ENCODE assay signal across 22 mouse cellular contexts in the genomic region with DNA sequence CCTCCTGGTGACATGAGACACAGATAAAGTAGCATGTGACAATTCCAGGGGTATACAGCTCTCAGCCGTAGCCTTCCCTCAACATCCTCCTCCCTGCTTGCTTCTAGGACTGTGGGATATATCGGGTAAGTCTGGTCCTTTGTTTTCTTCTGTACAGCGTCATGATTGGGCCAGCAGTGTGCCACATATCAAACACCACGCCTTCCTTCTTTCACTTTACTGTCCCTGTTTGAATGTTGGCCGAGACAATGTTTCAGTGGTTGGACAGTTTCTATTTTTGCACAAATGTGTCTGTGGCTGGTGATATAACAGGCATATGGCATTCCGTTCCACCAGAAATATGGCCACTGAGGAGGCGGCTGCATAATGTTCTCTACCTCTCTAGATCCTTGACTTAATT. TPM values are rescaled to one million over a fixed set of nuclear protein-coding genes. Genes with fewer than 3 reads are reported as not detected.
DNase-seq lines count a peak whose midpoint lies in the region; ATAC-seq and TF ChIP-seq lines count a peak whose summit lies in the region.
"Had no signal": no experiment of that assay in that cellular context is flagged by ENCODE, and none has a peak within 500 bp of the region (broad histone marks: within the 10 kb centered on the region; RNA-seq: fewer than 3 reads in every experiment).

No protein-coding gene starts in this region.

- TF ChIP-seq POLR2A in heart, adult 2 months (IDR thresholded peaks at IDR 0.05; ENCODE audit: insufficient read depth, low read depth, low read length): peak; percentile 34; the same call in 1 of the 2 replicates
- no peak for TF ChIP-seq POLR2A in kidney, adult 2 months (IDR thresholded peaks at IDR 0.05; ENCODE audit: low read depth, low read length)

- ATAC-seq in heart, embryonic 12.5 days (ENCODE audit: insufficient number of reproducible peaks, low FRiP score): peak; percentile 75
- no peak for ATAC-seq in neural tube, embryonic 15.5 days (ENCODE audit: low FRiP score)
- ATAC-seq: intestine, embryonic 15.5 days had no signal

- peaks cover 1% of the 10 kb centered on the region; the same call in 1 of the 2 replicates for H3K4me1 ChIP-seq in heart, adult 2 months (ENCODE audit: control insufficient read depth, insufficient read depth, low read length)
- H3K4me1 ChIP-seq in heart, embryonic 12.5 days (replicated peaks): peaks cover 45% of the 10 kb centered on the region
- no peaks in the 10 kb centered on the region for H3K4me1 ChIP-seq in kidney, adult 2 months (ENCODE audit: control insufficient read depth, insufficient read depth, low read length)
- H3K4me1 ChIP-seq in neural tube, embryonic 15.5 days: 0 out of 2 replicates have a peak, but pooled peaks cover 3% of the 10 kb centered on the region
- H3K4me1 ChIP-seq: forebrain, embryonic 12.5 days; hindbrain, embryonic 12.5 days; intestine, embryonic 15.5 days had no signal

- peaks cover 2% of the 10 kb centered on the region; the same call in 1 of the 2 replicates for H3K36me3 ChIP-seq in heart, adult 2 months (ENCODE audit: control insufficient read depth, insufficient read depth, low read length)
- H3K36me3 ChIP-seq in heart, embryonic 12.5 days: peaks cover 11% of the 10 kb centered on the region
- no peaks in the 10 kb centered on the region for H3K36me3 ChIP-seq in kidney, adult 2 months (ENCODE audit: control insufficient read depth, insufficient read depth, low read length)
- H3K36me3 ChIP-seq in neural tube, embryonic 15.5 days: no peaks in the 10 kb centered on the region
- H3K36me3 ChIP-seq: embryonic facial prominence, embryonic 15.5 days; forebrain, embryonic 12.5 days; G1E; hindbrain, embryonic 12.5 days; intestine, embryonic 15.5 days had no signal

- no peak overlapping the region for H3K4me3 ChIP-seq in heart, adult 2 months
- H3K4me3 ChIP-seq in heart, embryonic 12.5 days: no peak overlapping the region
- no peak overlapping the region for H3K4me3 ChIP-seq in kidney, adult 2 months (ENCODE audit: insufficient read depth, low read depth, low read length)
- no peak overlapping the region for H3K4me3 ChIP-seq in neural tube, embryonic 15.5 days (replicated peaks)
- H3K4me3 ChIP-seq: embryonic facial prominence, embryonic 15.5 days; forebrain, embryonic 12.5 days; hindbrain, embryonic 12.5 days; intestine, embryonic 15.5 days had no signal

- H3K9ac ChIP-seq in heart, adult 2 months (ENCODE audit: low read depth, low read length): peak overlapping the region; percentile 54
- no peak overlapping the region for H3K9ac ChIP-seq in heart, embryonic 12.5 days
- no peak overlapping the region for H3K9ac ChIP-seq in neural tube, embryonic 15.5 days (replicated peaks)
- H3K9ac ChIP-seq: embryonic facial prominence, embryonic 15.5 days; forebrain, embryonic 12.5 days; hindbrain, embryonic 12.5 days; intestine, embryonic 15.5 days had no signal

- TF ChIP-seq EP300 in heart, adult 2 months (IDR thresholded peaks at IDR 0.05; ENCODE audit: insufficient read depth, low read depth, low read length): no peak

- H3K4me2 ChIP-seq in heart, embryonic 12.5 days: peak overlapping the region; percentile 17
- H3K4me2 ChIP-seq in neural tube, embryonic 15.5 days: no peak overlapping the region
- H3K4me2 ChIP-seq: embryonic facial prominence, embryonic 15.5 days; forebrain, embryonic 12.5 days; hindbrain, embryonic 12.5 days; intestine, embryonic 15.5 days; midbrain, embryonic 11.5 days had no signal

- peaks cover 2% of the 10 kb centered on the region; the same call in 1 of the 2 replicates for H3K79me2 ChIP-seq in heart, adult 2 months (replicated peaks; ENCODE audit: control insufficient read depth, insufficient read depth, low read length)

- H3K27me3 ChIP-seq in heart, adult 2 months (ENCODE audit: control insufficient read depth, insufficient read depth, low read length): no peaks in the 10 kb centered on the region
- H3K27me3 ChIP-seq in heart, embryonic 12.5 days (replicated peaks): no peaks in the 10 kb centered on the region
- no peaks in the 10 kb centered on the region for H3K27me3 ChIP-seq in kidney, adult 2 months (replicated peaks; ENCODE audit: control insufficient read depth, insufficient read depth, low read length)
- no peaks in the 10 kb centered on the region for H3K27me3 ChIP-seq in neural tube, embryonic 15.5 days (replicated peaks)
- H3K27me3 ChIP-seq: embryonic facial prominence, embryonic 15.5 days; forebrain, embryonic 12.5 days; hindbrain, embryonic 12.5 days; intestine, embryonic 15.5 days had no signal

- 27% methylated on average over 7 of the region's 7 CpGs for whole genome bisulfite sequencing in heart, adult 2 months
- WGBS in heart, embryonic 12.5 days: 30% methylated on average over 7 of the region's 7 CpGs
- 81% methylated on average over 7 of the region's 7 CpGs for WGBS in kidney, adult 2 months
- WGBS in neural tube, embryonic 15.5 days: 87% methylated on average over 7 of the region's 7 CpGs

- peak in 1 of 2 experiments; percentile 40 for DNase-seq in heart, adult 2 months
- no peak for DNase-seq in heart, postnatal 14 days
- peak; percentile 80 for DNase-seq in brain, adult 2 months (ENCODE audit: low read depth, low spot score)
- DNase-seq in left cerebral cortex, postnatal 14 days (ENCODE audit: low spot score in 2 of 2): peak; percentile 50 to 84
- DNase-seq in kidney, adult 2 months: no peak
- DNase-seq: adrenal gland, postnatal 14 days; cerebellum, adult 9-10 months; gastrocnemius, postnatal 10 days; liver; lung, adult 18-20 months; lung, postnatal 4 days; retina, postnatal 1 day had no signal

- peak overlapping the region; percentile 89 for H3K27ac ChIP-seq in heart, adult 2 months
- peak overlapping the region; percentile 82 for H3K27ac ChIP-seq in heart, embryonic 12.5 days (ENCODE audit: poor library complexity, severe bottlenecking)
- no peak overlapping the region for H3K27ac ChIP-seq in kidney, adult 2 months (ENCODE audit: insufficient read depth, low read depth, low read length)
- H3K27ac ChIP-seq in neural tube, embryonic 15.5 days (replicated peaks): no peak overlapping the region
- H3K27ac ChIP-seq: embryonic facial prominence, embryonic 15.5 days; forebrain, embryonic 12.5 days; hindbrain, embryonic 12.5 days; intestine, embryonic 15.5 days; kidney, postnatal 0 days had no signal

- no peak for TF ChIP-seq CTCF in heart, adult 2 months (IDR thresholded peaks at IDR 0.05)
- no peak for TF ChIP-seq CTCF in kidney, adult 2 months (conservative IDR thresholded peaks at IDR 0.05; ENCODE audit: insufficient read depth, insufficient read length, low read depth, low read length)

- no peaks in the 10 kb centered on the region for H3K9me3 ChIP-seq in heart, embryonic 12.5 days (replicated peaks)
- no peaks in the 10 kb centered on the region for H3K9me3 ChIP-seq in neural tube, embryonic 15.5 days (replicated peaks)
- H3K9me3 ChIP-seq: embryonic facial prominence, embryonic 15.5 days; forebrain, embryonic 12.5 days; intestine, embryonic 15.5 days had no signal

- intact Hi-C loops in heart, adult 2 months (cut with DNase I): no loop called here
- intact Hi-C loops in heart, postnatal 14 days (cut with DNase I): no loop called here
- intact Hi-C loops in left cerebral cortex, postnatal 14 days (cut with DNase I): no loop called here

RNA-seq across cellular contexts. Expression of a gene that starts 54.8 kb away (rescaled TPM):
- 10 to 100 TPM; 33.7 to 35.2 TPM for total RNA-seq in heart, adult 2 months (2021)
- 3.3 and 7.6 TPM in 2 replicates for polyA plus RNA-seq in heart, adult 2 months (2012; rRNA removed)
- total RNA-seq in heart, postnatal 14 days (2021): 10 to 100 TPM; 40.0 to 46.5 TPM
- polyA plus RNA-seq in heart, embryonic 12.5 days (2016; fragmentation: Nextera tagmentation; extraction: Ambion mirVana): 72.9 and 74.5 TPM in 2 replicates
- total RNA-seq in left cerebral cortex, postnatal 14 days (2021): 10 to 100 TPM; 20.4 to 21.3 TPM
- 0.41 and 0.78 TPM in 2 replicates for polyA plus RNA-seq in kidney, adult 2 months (2012; rRNA removed)
- 10.4 and 15.8 TPM in 2 replicates for polyA plus RNA-seq in neural tube, embryonic 15.5 days (2015; fragmentation: Nextera tagmentation; extraction: Ambion mirVana)
- total RNA-seq: G1E; neutrophil, adult 5-6 weeks had no signal
- polyA plus RNA-seq: G1E had no signal

Comparison
In these comparisons a context has a peak if more than half of its experiments do, and no peak if none do; other contexts are left out.
1. DNase-seq: peak in brain, adult 2 months (single experiment) and left cerebral cortex, postnatal 14 days (2 of 2); none in heart, postnatal 14 days (0 of 2) and kidney, adult 2 months (single experiment).
2. H3K27ac ChIP-seq: peak in heart, adult 2 months (single experiment) and heart, embryonic 12.5 days (single experiment); none in kidney, adult 2 months (single experiment) and neural tube, embryonic 15.5 days (single experiment).